Comparison of ENCODE assay signal across 16 mouse cellular contexts in genomic region chr16:86090175-86090574, GRCm38 (mm10).
"Had no signal": no experiment of that assay in that cellular context is flagged by ENCODE, and none has a peak within 500 bp of the region (broad histone marks: within the 10 kb centered on the region; RNA-seq: fewer than 3 reads in every experiment).

No protein-coding gene starts in this region.

- H3K9ac ChIP-seq: neural tube, embryonic 13.5 days; neural tube, embryonic 15.5 days; stomach, embryonic 15.5 days had no signal

- H3K4me3 ChIP-seq: neural tube, embryonic 13.5 days; neural tube, embryonic 15.5 days; stomach, embryonic 15.5 days had no signal

- H3K36me3 ChIP-seq: neural tube, embryonic 13.5 days; neural tube, embryonic 15.5 days; stomach, embryonic 15.5 days had no signal

- H3K9me3 ChIP-seq: neural tube, embryonic 13.5 days; neural tube, embryonic 15.5 days; stomach, embryonic 15.5 days had no signal

- DNase-seq: retina, postnatal 1 day; right cerebral cortex, adult 18-20 months; right cerebral cortex, postnatal 14 days; right cerebral cortex, postnatal 25 days; right cerebral cortex, postnatal 4 days; spleen, adult 18-20 months; thymus, adult 18-20 months; thymus, adult 2 months; thymus, postnatal 14 days; thymus, postnatal 25 days; thymus, postnatal 36 days; thymus, postnatal 4 days had no signal

- H3K27ac ChIP-seq: neural tube, embryonic 13.5 days; neural tube, embryonic 15.5 days; stomach, embryonic 15.5 days; stomach, postnatal 0 days had no signal

- H3K4me2 ChIP-seq: neural tube, embryonic 13.5 days; neural tube, embryonic 15.5 days; stomach, embryonic 15.5 days had no signal

- H3K27me3 ChIP-seq: neural tube, embryonic 13.5 days; neural tube, embryonic 15.5 days; stomach, embryonic 15.5 days had no signal

- H3K4me1 ChIP-seq: neural tube, embryonic 13.5 days; neural tube, embryonic 15.5 days; stomach, embryonic 15.5 days had no signal
